Mouse (Mus musculus) megakaryocyte, embryonic 14.5 days (primary cell): ENCODE measurements around the gene Trabd2b. TPM values are rescaled to one million over a fixed set of nuclear protein-coding genes. Genes with fewer than 3 reads are reported as not detected.

Source experiments
- H3K27me3 ChIP-seq: replicated peaks from 2 replicates; pipeline ENCODE3; 2012; ENCODE audit warnings: inconsistent platforms
- H3K36me3 ChIP-seq: replicated peaks from 2 replicates; pipeline ENCODE3; 2012; ENCODE audit warnings: low read length, inconsistent platforms, mixed read lengths
- H3K4me1 ChIP-seq: 2 replicates; pipeline ENCODE4 v1.6.1; 2012; ENCODE audit warnings: inconsistent platforms
- H3K4me3 ChIP-seq: replicated peaks from 2 replicates; pipeline ENCODE3; 2012; ENCODE audit warnings: moderate library complexity, mild to moderate bottlenecking, inconsistent platforms
- H3K9me3 ChIP-seq: 2 replicates; pipeline ENCODE4 v1.6.1; 2012; ENCODE audit warnings: inconsistent platforms
- FLI1 ChIP-seq: IDR thresholded peaks from 2 replicates; pipeline ENCODE4 v1.6.1; 2012; ENCODE audit warnings: low read length, inconsistent platforms, mixed read lengths
- GATA1 ChIP-seq: IDR thresholded peaks from 3 replicates; pipeline ENCODE4 v1.6.1; 2012; ENCODE audit warnings: mixed read lengths, low read length, inconsistent platforms, borderline replicate concordance
- polyA plus RNA-seq: library from polyadenylated mRNA; stranded (reverse); fragments of >175 nt; gene quantifications from 2 replicates; pipeline ENCODE4 v1.2.3, GENCODE M21; 2012; ENCODE audit warnings: low replicate concordance; ENCODE audit not compliant: insufficient read depth

Gene Trabd2b
- polyA plus RNA-seq, result 0.32 TPM in 1 of 2 replicates, not detected in the other

DNA sequence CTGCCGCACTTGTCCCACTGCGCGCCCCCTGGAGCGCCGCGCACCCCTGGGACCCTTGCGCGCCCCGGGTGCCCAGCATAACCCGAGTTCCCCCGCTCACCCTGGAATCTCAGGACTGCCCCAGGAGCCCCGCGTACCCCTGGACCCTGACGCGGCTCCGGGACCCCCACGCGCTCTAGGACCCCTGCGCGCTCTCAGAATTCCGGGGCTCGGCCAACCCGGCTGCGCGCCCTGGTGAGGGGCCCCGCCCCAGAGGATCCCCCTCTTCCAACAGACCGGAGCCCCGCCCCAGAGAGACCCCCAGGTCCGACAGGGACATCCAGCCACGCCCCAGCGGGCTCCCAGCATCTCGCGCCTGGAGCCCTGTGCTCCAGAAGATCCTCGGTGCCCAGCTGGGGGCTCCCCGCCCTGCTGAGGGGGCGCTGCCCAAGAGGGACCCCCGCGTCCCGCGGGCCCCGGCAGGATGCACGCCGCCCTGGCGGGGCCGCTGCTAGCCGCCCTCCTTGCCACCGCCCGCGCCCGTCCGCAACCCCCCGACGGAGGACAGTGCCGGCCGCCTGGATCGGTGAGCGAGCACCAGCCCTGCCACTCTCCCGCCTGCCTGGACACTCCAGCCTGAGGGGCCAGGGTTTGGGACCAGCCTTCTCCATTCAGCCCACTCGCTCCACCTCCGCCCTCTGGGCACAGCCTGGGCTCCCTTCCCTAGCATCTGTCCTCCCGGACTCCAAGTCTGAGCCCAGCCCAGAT, at the start of gene Trabd2b:
Gene Trabd2b, plus strand, starts transcription at position 370 of the 747 bp plus-strand sequence.
- no peak for TF ChIP-seq GATA1
- no peak for TF ChIP-seq FLI1
- Histone ChIP-seq H3K36me3 (no peaks in the 10 kb centered on the region), H3K9me3 (0 out of 2 replicates have a peak, but pooled peaks cover 2% of the 10 kb centered on the region), H3K4me1 (peaks cover 13% of the 10 kb centered on the region), H3K27me3 (peaks cover 75% of the 10 kb centered on the region), H3K4me3 (peak within 1 kb of the TSS; percentile 88)

DNA sequence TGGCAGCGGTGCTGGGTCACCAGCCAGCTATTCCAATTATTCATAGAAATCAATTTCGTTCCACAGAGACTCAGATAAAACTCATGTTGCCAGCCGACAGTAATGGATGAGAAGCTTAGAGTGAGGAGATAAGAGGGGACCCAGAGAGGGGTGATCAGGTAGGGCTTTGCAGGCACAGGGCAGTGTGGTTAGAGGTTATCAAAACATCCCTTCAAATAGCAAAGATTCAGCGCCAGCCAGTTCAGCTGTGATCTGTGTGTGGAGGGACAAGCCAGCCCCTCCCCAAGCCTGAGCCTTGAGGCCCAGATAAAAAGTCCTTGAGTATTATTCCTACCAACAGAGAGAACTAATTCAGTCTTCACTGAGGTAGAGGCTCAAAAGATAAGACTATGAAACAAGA, 49.1 kb upstream of the Trabd2b start:
- no peaks in the 10 kb centered on the region for H3K4me1 ChIP-seq
- no peaks in the 10 kb centered on the region for H3K27me3 ChIP-seq
- TF ChIP-seq GATA1 (no peak), FLI1 (no peak)
- no peaks in the 10 kb centered on the region for H3K36me3 ChIP-seq
- no peaks in the 10 kb centered on the region for H3K9me3 ChIP-seq
- no peak overlapping the region for H3K4me3 ChIP-seq

DNA sequence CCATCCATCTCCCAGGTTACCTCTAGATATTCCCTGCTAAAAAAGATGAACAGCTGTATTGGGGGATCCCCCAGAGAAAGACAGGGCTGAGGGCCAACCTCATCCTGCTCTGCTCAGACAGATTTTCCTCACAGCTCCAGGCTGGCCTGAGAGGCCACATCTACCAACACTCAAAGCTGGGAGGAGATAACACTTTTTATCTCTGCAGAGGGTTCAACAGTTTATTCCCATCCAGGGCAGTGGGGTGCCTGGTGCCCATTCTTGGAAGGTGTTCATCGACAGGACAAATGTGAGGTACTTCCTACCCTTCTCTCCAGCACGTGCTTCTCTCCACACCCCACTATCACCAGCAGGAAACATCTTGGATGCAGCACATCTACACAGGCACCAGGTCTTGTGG, 47.6 kb upstream of the Trabd2b start:
- H3K27me3 ChIP-seq, result no peaks in the 10 kb centered on the region
- no peak overlapping the region for H3K4me3 ChIP-seq
- TF ChIP-seq FLI1 (no peak), GATA1 (no peak)
- no peaks in the 10 kb centered on the region for H3K4me1 ChIP-seq
- no peaks in the 10 kb centered on the region for H3K9me3 ChIP-seq
- H3K36me3 ChIP-seq, result no peaks in the 10 kb centered on the region

DNA sequence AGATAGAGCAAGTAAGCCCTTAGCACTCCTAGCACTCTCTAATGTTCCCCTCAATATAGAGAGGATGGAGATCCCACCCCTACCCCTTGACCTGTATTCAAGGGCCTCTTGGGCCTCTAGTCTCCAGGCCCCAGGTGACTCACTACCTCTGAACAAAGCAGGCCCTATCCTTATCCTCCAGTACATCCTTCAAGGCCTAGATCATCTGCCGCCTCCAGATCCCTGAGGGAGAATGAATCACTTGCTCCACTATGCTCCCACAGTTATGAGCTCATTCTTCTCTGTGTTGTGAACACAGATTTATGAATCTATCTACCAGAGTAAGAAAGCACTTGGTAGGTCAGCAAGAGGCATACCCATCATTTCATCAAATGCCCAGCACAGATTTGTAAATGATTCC, 46.7 kb upstream of the Trabd2b start:
- no peaks in the 10 kb centered on the region for H3K9me3 ChIP-seq
- H3K27me3 ChIP-seq, result no peaks in the 10 kb centered on the region
- TF ChIP-seq FLI1, result no peak
- TF ChIP-seq GATA1, result no peak
- peaks cover 1% of the 10 kb centered on the region for H3K4me1 ChIP-seq
- no peak overlapping the region for H3K4me3 ChIP-seq
- H3K36me3 ChIP-seq, result no peaks in the 10 kb centered on the region

DNA sequence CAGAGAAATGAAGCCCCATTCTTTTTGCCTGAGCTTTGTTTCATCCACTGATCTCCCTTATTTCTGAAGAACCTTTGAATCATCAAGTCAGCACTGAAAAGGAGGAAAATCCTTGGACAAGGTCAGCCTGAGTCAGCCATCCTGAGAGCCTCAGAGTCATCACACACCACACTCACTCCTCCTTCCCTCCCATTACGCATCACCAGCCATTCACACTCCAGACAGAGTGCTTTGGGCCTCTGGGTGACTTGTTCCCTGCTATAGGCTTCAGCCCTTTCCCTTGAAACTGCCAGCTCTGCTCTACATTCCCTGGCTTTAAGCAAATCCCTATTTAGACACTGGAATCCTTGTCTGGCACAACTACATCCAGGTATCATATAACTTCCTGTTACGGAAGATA, 45.2 kb upstream of the Trabd2b start:
- H3K4me1 ChIP-seq, result peaks cover 12% of the 10 kb centered on the region
- TF ChIP-seq FLI1 (no peak), GATA1 (no peak)

GRCm38 (mm10) chr4:114365000-114365399, 41.5 kb upstream of the Trabd2b start:
- Histone ChIP-seq H3K9me3 (no peaks in the 10 kb centered on the region), H3K36me3 (no peaks in the 10 kb centered on the region), H3K27me3 (peaks cover 3% of the 10 kb centered on the region), H3K4me1 (peaks cover 15% of the 10 kb centered on the region), H3K4me3 (no peak overlapping the region)
- TF ChIP-seq GATA1 (no peak), FLI1 (no peak)

More for the DNA sequence above, 45.2 kb upstream of the Trabd2b start:
- Histone ChIP-seq H3K9me3 (no peaks in the 10 kb centered on the region), H3K27me3 (no peaks in the 10 kb centered on the region), H3K4me3 (no peak overlapping the region), H3K36me3 (no peaks in the 10 kb centered on the region)

DNA sequence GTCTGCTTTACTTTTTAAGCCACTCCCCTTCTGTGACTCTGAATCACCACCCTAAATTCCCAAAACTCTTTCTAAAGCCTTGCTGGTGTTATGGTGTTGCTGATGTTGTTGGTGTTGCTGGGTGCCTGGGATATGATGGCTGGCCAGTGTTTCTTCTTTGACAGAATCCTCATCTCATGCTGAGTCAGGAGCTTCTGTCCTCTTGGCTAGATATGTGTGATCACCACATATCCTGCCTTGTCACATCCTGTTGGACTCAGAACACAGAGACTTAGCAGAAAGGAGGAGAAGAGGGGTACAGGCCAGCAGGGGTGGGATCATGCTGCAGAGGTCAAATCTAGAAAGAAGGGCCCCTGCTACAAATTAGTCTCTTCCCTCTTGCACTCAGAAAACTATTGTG, 40.9 kb upstream of the Trabd2b start:
- TF ChIP-seq GATA1, result no peak
- TF ChIP-seq FLI1, result no peak
- peaks cover 3% of the 10 kb centered on the region for H3K27me3 ChIP-seq
- peaks cover 15% of the 10 kb centered on the region for H3K4me1 ChIP-seq
- H3K9me3 ChIP-seq, result no peaks in the 10 kb centered on the region
- H3K36me3 ChIP-seq, result no peaks in the 10 kb centered on the region
- peak overlapping the region; percentile 2 for H3K4me3 ChIP-seq

DNA sequence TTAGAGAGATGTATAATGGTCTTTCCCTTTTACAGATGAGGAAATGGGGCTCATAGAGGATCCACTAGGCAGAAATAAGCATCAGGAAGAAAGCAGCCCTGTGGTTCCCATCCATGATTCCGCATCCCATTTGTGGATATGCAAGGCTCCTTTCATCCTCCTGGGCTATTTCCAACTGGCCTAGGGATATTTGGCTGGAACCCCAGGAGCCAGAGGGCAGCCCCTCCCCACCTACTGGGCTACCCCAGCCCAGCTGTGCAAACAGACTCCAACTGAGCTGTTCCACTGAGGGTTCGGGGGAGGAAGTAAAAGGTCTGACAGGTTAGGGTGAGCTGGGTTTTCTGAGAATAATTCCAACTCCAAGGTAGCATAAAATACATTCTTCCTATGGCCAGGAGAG, 39.5 kb upstream of the Trabd2b start:
- Histone ChIP-seq H3K9me3 (no peaks in the 10 kb centered on the region), H3K27me3 (peaks cover 3% of the 10 kb centered on the region)
- TF ChIP-seq GATA1, result no peak
- TF ChIP-seq FLI1, result no peak

DNA sequence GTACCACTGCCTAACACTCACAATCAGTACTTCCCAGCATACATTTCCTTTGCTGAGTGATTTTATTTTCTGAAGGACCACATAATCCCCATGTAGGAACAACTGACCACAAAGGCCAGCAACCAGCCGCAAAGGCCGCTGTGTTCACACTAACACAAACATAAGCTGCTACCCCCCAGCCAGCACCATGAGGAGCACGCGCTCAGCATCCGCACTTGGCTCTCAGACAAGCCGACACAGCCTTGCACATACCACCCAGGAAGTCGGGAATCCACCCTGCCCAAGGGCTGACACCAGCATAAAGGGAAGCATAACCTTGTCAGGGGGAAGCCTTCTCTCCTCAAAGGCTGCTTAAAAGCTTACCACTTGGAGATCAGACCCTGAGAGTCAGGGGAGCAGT, 38.7 kb upstream of the Trabd2b start:
- TF ChIP-seq FLI1, result no peak
- TF ChIP-seq GATA1, result no peak
- peaks cover 5% of the 10 kb centered on the region for H3K27me3 ChIP-seq
- H3K4me1 ChIP-seq, result peaks cover 15% of the 10 kb centered on the region
- no peak overlapping the region for H3K4me3 ChIP-seq
- H3K36me3 ChIP-seq, result no peaks in the 10 kb centered on the region
- 0 out of 2 replicates have a peak, but pooled peaks cover 3% of the 10 kb centered on the region for H3K9me3 ChIP-seq

More for the DNA sequence above, 39.5 kb upstream of the Trabd2b start:
- Histone ChIP-seq H3K4me3 (no peak overlapping the region), H3K36me3 (no peaks in the 10 kb centered on the region), H3K4me1 (peaks cover 15% of the 10 kb centered on the region)

GRCm38 (mm10) chr4:114369591-114369990, 36.9 kb upstream of the Trabd2b start:
- peaks cover 15% of the 10 kb centered on the region for H3K4me1 ChIP-seq
- H3K36me3 ChIP-seq, result no peaks in the 10 kb centered on the region
- 0 out of 2 replicates have a peak, but pooled peaks cover 3% of the 10 kb centered on the region for H3K9me3 ChIP-seq
- no peak overlapping the region for H3K4me3 ChIP-seq
- H3K27me3 ChIP-seq, result peaks cover 5% of the 10 kb centered on the region
- TF ChIP-seq FLI1 (no peak), GATA1 (no peak)
